ENCODE assay signal across 8 mouse cellular contexts in the genomic region with DNA sequence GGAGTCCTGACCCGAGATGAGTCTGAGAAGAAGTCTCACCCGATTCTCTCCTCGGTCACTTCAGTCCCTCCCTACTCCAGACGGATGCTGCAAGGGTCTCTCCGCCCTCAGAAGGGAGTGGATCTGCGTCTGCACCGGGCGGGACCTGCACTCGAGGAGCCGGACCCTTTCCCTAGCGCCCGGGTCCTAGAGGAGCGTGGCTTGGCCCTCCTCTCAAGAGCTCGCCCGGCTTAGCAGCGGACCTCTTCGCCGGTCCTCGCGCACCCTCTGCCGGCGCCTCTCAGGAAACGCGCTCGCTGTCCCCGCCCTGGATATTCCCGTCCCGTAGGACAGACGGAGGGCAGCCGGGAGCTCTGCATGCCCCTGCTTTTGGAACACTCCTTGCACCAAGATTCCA. TPM values are rescaled to one million over a fixed set of nuclear protein-coding genes. Genes with fewer than 3 reads are reported as not detected.
DNase-seq lines count a peak whose midpoint lies in the region; ATAC-seq and TF ChIP-seq lines count a peak whose summit lies in the region.

No protein-coding gene starts in this region.

- peak; percentile 76 for DNase-seq in ES-CJ7 (ENCODE audit: low read depth, low spot score)
- DNase-seq in forebrain, embryonic 14.5 days (ENCODE audit: low spot score): peak; percentile 86
- DNase-seq in heart, postnatal 36 days: peak; percentile 86 to 88
- DNase-seq in layer of hippocampus, adult 2 months (ENCODE audit: low spot score in 2 of 2): peak; percentile 67 to 80
- peak; percentile 77 for DNase-seq in ovary, adult 18-20 months (ENCODE audit: low spot score)
- DNase-seq in thymus, postnatal 0 days (ENCODE audit: low spot score): peak; percentile 79

- no peaks in the 10 kb centered on the region for H3K36me3 ChIP-seq in forebrain, embryonic 14.5 days (ENCODE audit: control insufficient read depth, insufficient read depth, low read length)
- H3K36me3 ChIP-seq in lung, embryonic 16.5 days (ENCODE audit: control insufficient read depth, insufficient read depth, low read length): no peaks in the 10 kb centered on the region

- TF ChIP-seq CTCF in layer of hippocampus, adult 2 months (conservative IDR thresholded peaks at IDR 0.05): peak; percentile 99

- under 1% methylated on average over 30 of the region's 30 CpGs for WGBS in forebrain, embryonic 14.5 days
- WGBS in lung, embryonic 16.5 days: under 1% methylated on average over 30 of the region's 30 CpGs

- H3K27ac ChIP-seq in forebrain, embryonic 14.5 days (ENCODE audit: low read depth, low read length): no peak overlapping the region
- H3K27ac ChIP-seq in layer of hippocampus, adult 2 months: no peak overlapping the region
- H3K27ac ChIP-seq in lung, embryonic 16.5 days (ENCODE audit: low read length): no peak overlapping the region

- peaks cover 5% of the 10 kb centered on the region; the same call in 1 of the 2 replicates for H3K4me1 ChIP-seq in forebrain, embryonic 14.5 days (ENCODE audit: control insufficient read depth, insufficient read depth, low read length)
- H3K4me1 ChIP-seq in lung, embryonic 16.5 days (replicated peaks; ENCODE audit: control insufficient read depth, insufficient read depth, low read length): peaks cover 14% of the 10 kb centered on the region

- H3K9me3 ChIP-seq in forebrain, embryonic 14.5 days (replicated peaks; ENCODE audit: control insufficient read depth, low read length): no peaks in the 10 kb centered on the region
- H3K9me3 ChIP-seq in lung, embryonic 16.5 days (ENCODE audit: control insufficient read depth, low read length): no peaks in the 10 kb centered on the region

- H3K9ac ChIP-seq in forebrain, embryonic 14.5 days (ENCODE audit: low read length): peak overlapping the region; percentile 41; the same call in 1 of the 2 replicates
- H3K9ac ChIP-seq in lung, embryonic 16.5 days (ENCODE audit: low read length): peak overlapping the region; percentile 58

- peak; percentile 71 for ATAC-seq in cerebellum, adult (ENCODE audit: insufficient number of reproducible peaks, low FRiP score, low TSS enrichment)
- peak; percentile 78 for ATAC-seq in forebrain, embryonic 14.5 days
- peak; percentile 81 for ATAC-seq in lung, embryonic 16.5 days (ENCODE audit: low read depth)

- peak overlapping the region; percentile 21 for H3K4me3 ChIP-seq in forebrain, embryonic 14.5 days (ENCODE audit: low read depth, low read length)
- peak overlapping the region; percentile 60 for H3K4me3 ChIP-seq in layer of hippocampus, adult 2 months
- peak overlapping the region; percentile 49 for H3K4me3 ChIP-seq in lung, embryonic 16.5 days (ENCODE audit: low read length)

- H3K4me2 ChIP-seq in forebrain, embryonic 14.5 days (ENCODE audit: low read length): peak overlapping the region; percentile 63
- peak overlapping the region; percentile 84 for H3K4me2 ChIP-seq in lung, embryonic 16.5 days (ENCODE audit: low read depth, low read length)

- H3K27me3 ChIP-seq in forebrain, embryonic 14.5 days (replicated peaks; ENCODE audit: control insufficient read depth, insufficient read depth, low read length): peaks cover 26% of the 10 kb centered on the region
- H3K27me3 ChIP-seq in lung, embryonic 16.5 days (ENCODE audit: control insufficient read depth, insufficient read depth, low read depth, low read length): peaks cover 32% of the 10 kb centered on the region

- intact Hi-C loops in heart, postnatal 36 days (cut with DNase I): loop anchor here (1.0 to 5.0 kb wide), 6 partner anchors 58 to 368 kb away; no protein-coding TSS in a partner anchor

RNA-seq across cellular contexts. Expression of gene Poll, which starts 15.4 kb away (rescaled TPM):
- 11.5 and 13.0 TPM in 2 replicates for polyA plus RNA-seq in forebrain, embryonic 14.5 days (2014; fragmentation: Nextera tagmentation; extraction: Ambion mirVana)
- total RNA-seq in heart, postnatal 36 days (2021): 10 to 100 TPM in 1 of 2 experiments, 1 to 10 TPM in 1; 9.8 to 11.4 TPM
- total RNA-seq in layer of hippocampus, adult 2 months (2021): 1 to 10 TPM; 9.9 TPM
- 17.4 and 18.7 TPM in 2 replicates for polyA plus RNA-seq in lung, embryonic 16.5 days (2015; fragmentation: Nextera tagmentation; extraction: Ambion mirVana)
- polyA plus RNA-seq in thymus, postnatal 0 days (2015; fragmentation: Nextera tagmentation; extraction: Ambion mirVana): 5.1 and 5.7 TPM in 2 replicates

RNA-seq across cellular contexts. Expression of gene Gm17018, which starts 15.5 kb away (rescaled TPM):
- 49.0 and 50.1 TPM in 2 replicates for polyA plus RNA-seq in forebrain, embryonic 14.5 days (2014; fragmentation: Nextera tagmentation; extraction: Ambion mirVana)
- total RNA-seq in heart, postnatal 36 days (2021): 10 to 100 TPM; 17.6 to 21.5 TPM
- total RNA-seq in layer of hippocampus, adult 2 months (2021): 10 to 100 TPM; 55.4 to 65.4 TPM
- polyA plus RNA-seq in lung, embryonic 16.5 days (2015; fragmentation: Nextera tagmentation; extraction: Ambion mirVana): 55.0 and 60.5 TPM in 2 replicates
- 49.5 and 54.3 TPM in 2 replicates for polyA plus RNA-seq in thymus, postnatal 0 days (2015; fragmentation: Nextera tagmentation; extraction: Ambion mirVana)
